Mouse (Mus musculus): ENCODE measurements around the gene Pim1. TPM values are rescaled to one million over a fixed set of nuclear protein-coding genes. Genes with fewer than 3 reads are reported as not detected.
"Not testable (repeated sequence)": the region's sequence is repeated elsewhere in the genome, so short reads cannot be mapped to it uniquely, and the experiment has no call there.

Gene Pim1
- polyA plus RNA-seq, 1 experiment from 2014 or later = 16.8 TPM

- 6% methylated on average over 30 of the region's 30 CpGs for WGBS
- ATAC-seq (ENCODE audit: low FRiP score, low read depth) = no peak
- no peaks in the 10 kb centered on the region for H3K27me3 ChIP-seq
- no peaks in the 10 kb centered on the region for H3K9me3 ChIP-seq
- peak overlapping the region; percentile 88 for H3K4me2 ChIP-seq (replicated peaks)
- peaks cover 6% of the 10 kb centered on the region for H3K36me3 ChIP-seq
- peak overlapping the region; percentile 81 for H3K4me3 ChIP-seq
- H3K4me1 ChIP-seq = peaks cover 20% of the 10 kb centered on the region
- H3K9ac ChIP-seq (replicated peaks) = peak overlapping the region; percentile 63
- H3K27ac ChIP-seq (replicated peaks) = peak overlapping the region; percentile 94
Measured at GRCm38 (mm10) chr17:29488978-29489970, 1.3 kb upstream of the Pim1 start.

GRCm38 (mm10) chr17:29489971-29490712 is 411 bp upstream of the Pim1 start:
- no peaks in the 10 kb centered on the region for H3K9me3 ChIP-seq
- peaks cover 13% of the 10 kb centered on the region for H3K36me3 ChIP-seq
- H3K4me1 ChIP-seq = peaks cover 25% of the 10 kb centered on the region
- H3K9ac ChIP-seq (replicated peaks) = peak overlapping the region; percentile 82
- H3K4me2 ChIP-seq (replicated peaks) = peak overlapping the region; percentile 88
- under 1% methylated on average over 46 of the region's 68 CpGs for WGBS
- peak overlapping the region; percentile 81 for H3K4me3 ChIP-seq
- H3K27me3 ChIP-seq = no peaks in the 10 kb centered on the region
- peak overlapping the region; percentile 95 for H3K27ac ChIP-seq (replicated peaks)
- peak; percentile 86 for ATAC-seq (ENCODE audit: low FRiP score, low read depth)

GRCm38 (mm10) chr17:29491591-29492268 is 1.2 kb downstream of the Pim1 start:
- Histone ChIP-seq H3K9me3 (no peaks in the 10 kb centered on the region), H3K36me3 (peaks cover 13% of the 10 kb centered on the region), H3K4me1 (peaks cover 25% of the 10 kb centered on the region), H3K27ac (replicated peaks) (peak overlapping the region; percentile 95), H3K4me3 (peak overlapping the region; percentile 81), H3K4me2 (replicated peaks) (peak overlapping the region; percentile 88), H3K9ac (replicated peaks) (peak overlapping the region; percentile 82), H3K27me3 (no peaks in the 10 kb centered on the region)
- under 1% methylated on average over 48 of the region's 48 CpGs for WGBS
- no peak for ATAC-seq (ENCODE audit: low FRiP score, low read depth)

GRCm38 (mm10) chr17:29492269-29493191 is 2.0 kb downstream of the Pim1 start:
- H3K4me3 ChIP-seq = peak overlapping the region; percentile 81
- H3K9me3 ChIP-seq = no peaks in the 10 kb centered on the region
- peak overlapping the region; percentile 82 for H3K9ac ChIP-seq (replicated peaks)
- H3K36me3 ChIP-seq = peaks cover 13% of the 10 kb centered on the region
- no peaks in the 10 kb centered on the region for H3K27me3 ChIP-seq
- peaks cover 25% of the 10 kb centered on the region for H3K4me1 ChIP-seq
- under 1% methylated on average over 22 of the region's 22 CpGs for WGBS
- H3K4me2 ChIP-seq (replicated peaks) = peak overlapping the region; percentile 88
- H3K27ac ChIP-seq (replicated peaks) = peak overlapping the region; percentile 95
- no peak for ATAC-seq (ENCODE audit: low FRiP score, low read depth)

DNA sequence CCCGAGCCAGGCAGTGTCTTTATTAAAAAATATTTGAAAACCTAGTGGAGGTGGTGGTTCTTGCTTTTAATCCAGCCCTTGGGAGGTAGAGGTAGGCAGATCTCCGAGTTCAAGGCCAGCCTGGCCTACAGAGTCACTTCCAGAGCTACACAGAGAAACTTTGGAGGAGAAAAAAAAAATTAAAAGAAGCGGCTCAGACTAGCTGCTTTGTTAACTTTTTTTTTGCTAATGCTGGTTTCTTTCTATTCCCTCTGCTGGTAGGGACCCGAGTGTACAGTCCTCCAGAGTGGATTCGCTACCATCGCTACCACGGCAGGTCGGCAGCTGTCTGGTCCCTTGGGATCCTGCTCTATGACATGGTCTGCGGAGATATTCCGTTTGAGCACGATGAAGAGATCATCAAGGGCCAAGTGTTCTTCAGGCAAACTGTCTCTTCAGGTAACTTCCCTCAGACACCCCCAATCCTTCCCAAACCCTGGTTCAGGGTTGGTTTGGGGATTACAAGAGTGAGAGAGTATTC is 3.0 kb downstream of the Pim1 start:
- peak overlapping the region; percentile 88; the same call in 1 of the 2 replicates for H3K4me2 ChIP-seq (replicated peaks)
- no peaks in the 10 kb centered on the region for H3K27me3 ChIP-seq
- no peak overlapping the region for H3K4me3 ChIP-seq
- no peak for ATAC-seq (ENCODE audit: low FRiP score, low read depth)
- no peak overlapping the region for H3K9ac ChIP-seq (replicated peaks)
- no peaks in the 10 kb centered on the region for H3K9me3 ChIP-seq
- H3K27ac ChIP-seq (replicated peaks) = no peak overlapping the region
- peaks cover 13% of the 10 kb centered on the region for H3K36me3 ChIP-seq
- WGBS = 76% methylated on average over 11 of the region's 11 CpGs
- H3K4me1 ChIP-seq = peaks cover 25% of the 10 kb centered on the region

GRCm38 (mm10) chr17:29494062-29494731 is 3.6 kb downstream of the Pim1 start:
- Histone ChIP-seq H3K36me3 (peaks cover 13% of the 10 kb centered on the region), H3K27ac (replicated peaks) (no peak overlapping the region), H3K27me3 (no peaks in the 10 kb centered on the region), H3K9me3 (no peaks in the 10 kb centered on the region), H3K9ac (replicated peaks) (no peak overlapping the region), H3K4me2 (replicated peaks) (no peak overlapping the region), H3K4me3 (no peak overlapping the region), H3K4me1 (peaks cover 21% of the 10 kb centered on the region)
- ATAC-seq (ENCODE audit: low FRiP score, low read depth) = no peak
- 62% methylated on average over 10 of the region's 10 CpGs for WGBS

DNA sequence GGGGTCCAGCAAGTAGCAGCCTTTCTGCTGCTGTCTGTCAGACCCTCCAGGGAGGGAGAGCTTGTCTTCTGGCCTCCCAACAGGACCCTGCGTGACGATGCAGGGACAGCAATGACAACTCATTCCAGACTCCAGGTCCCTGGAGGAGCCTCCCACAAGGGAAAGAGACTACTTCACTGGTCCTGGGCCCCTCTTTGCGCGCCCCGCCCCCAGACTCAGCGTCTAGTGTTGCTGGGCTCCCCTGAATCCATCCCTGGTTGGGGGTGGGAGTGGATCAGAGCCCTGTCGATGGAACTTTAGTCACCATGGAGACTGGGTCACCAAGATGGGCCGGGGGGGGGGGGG is 4.2 kb downstream of the Pim1 start:
- Histone ChIP-seq H3K4me3 (no peak overlapping the region), H3K36me3 (peaks cover 13% of the 10 kb centered on the region), H3K9ac (replicated peaks) (no peak overlapping the region), H3K27me3 (no peaks in the 10 kb centered on the region), H3K9me3 (no peaks in the 10 kb centered on the region), H3K27ac (replicated peaks) (no peak overlapping the region), H3K4me1 (peaks cover 16% of the 10 kb centered on the region), H3K4me2 (replicated peaks) (no peak overlapping the region)
- ATAC-seq (ENCODE audit: low FRiP score, low read depth) = no peak
- 44% methylated on average over 8 of the region's 8 CpGs for WGBS

GRCm38 (mm10) chr17:29496211-29497070 is 5.9 kb downstream of the Pim1 start:
- H3K4me2 ChIP-seq (replicated peaks) = no peak overlapping the region
- H3K4me3 ChIP-seq = no peak overlapping the region
- 80% methylated on average over 6 of the region's 6 CpGs for WGBS
- H3K4me1 ChIP-seq = peaks cover 16% of the 10 kb centered on the region
- ATAC-seq (ENCODE audit: low FRiP score, low read depth) = no peak
- H3K27ac ChIP-seq (replicated peaks) = no peak overlapping the region
- peaks cover 13% of the 10 kb centered on the region for H3K36me3 ChIP-seq
- no peak overlapping the region for H3K9ac ChIP-seq (replicated peaks)
- H3K9me3 ChIP-seq = no peaks in the 10 kb centered on the region
- H3K27me3 ChIP-seq = no peaks in the 10 kb centered on the region

DNA sequence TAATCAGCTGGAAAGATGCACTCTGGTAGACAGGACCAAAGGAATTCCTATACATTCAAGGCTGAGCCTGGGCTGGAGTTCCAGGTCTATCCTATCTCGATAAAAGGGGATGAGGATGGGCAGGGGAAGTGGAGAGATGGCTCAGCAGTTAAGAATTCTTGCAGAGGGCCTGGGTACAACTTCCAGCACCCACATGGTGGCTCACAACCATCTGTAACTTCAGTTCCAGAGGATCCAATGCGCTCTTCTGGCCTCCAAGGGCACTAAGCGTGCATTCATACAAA is 6.5 kb downstream of the Pim1 start:
- WGBS = 86% methylated on average over 3 of the region's 3 CpGs
- H3K4me2 ChIP-seq (replicated peaks) = no peak overlapping the region
- no peak overlapping the region for H3K27ac ChIP-seq (replicated peaks)
- no peak overlapping the region for H3K4me3 ChIP-seq
- H3K4me1 ChIP-seq = peaks cover 12% of the 10 kb centered on the region
- H3K9ac ChIP-seq (replicated peaks) = no peak overlapping the region
- no peaks in the 10 kb centered on the region for H3K27me3 ChIP-seq
- peaks cover 13% of the 10 kb centered on the region for H3K36me3 ChIP-seq
- ATAC-seq (ENCODE audit: low FRiP score, low read depth) = no peak
- H3K9me3 ChIP-seq = no peaks in the 10 kb centered on the region

DNA sequence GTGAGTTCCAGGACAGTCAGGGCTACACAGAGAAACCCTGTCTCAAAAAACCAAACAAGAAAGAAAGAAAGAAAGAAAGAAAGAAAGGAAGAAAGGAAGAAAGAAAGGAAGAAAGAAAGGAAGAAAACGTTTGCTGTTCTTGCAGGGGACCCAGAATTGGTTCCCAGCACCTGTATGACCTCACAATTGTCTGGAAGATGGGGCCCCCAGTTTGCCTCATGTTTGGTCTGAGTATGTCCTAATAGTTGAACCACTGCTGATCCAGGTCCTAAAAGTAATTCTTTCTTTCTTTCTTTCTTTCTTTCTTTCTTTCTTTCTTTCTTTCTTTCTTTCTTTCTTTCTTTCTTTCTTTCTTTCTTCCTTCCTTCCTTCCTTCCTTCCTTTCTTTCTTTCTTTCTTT is 6.9 kb downstream of the Pim1 start:
- H3K4me2 ChIP-seq (replicated peaks); H3K27ac ChIP-seq (replicated peaks); H3K4me3 ChIP-seq; H3K27me3 ChIP-seq; H3K9me3 ChIP-seq; H3K9ac ChIP-seq (replicated peaks); ATAC-seq (ENCODE audit: low FRiP score, low read depth): not testable (repeated sequence)
- Histone ChIP-seq H3K4me1 (peaks cover 11% of the 10 kb centered on the region), H3K36me3 (peaks cover 13% of the 10 kb centered on the region)
- 64% methylated on average over 1 of the region's 1 CpGs for WGBS

Measured in midbrain, embryonic 12.5 days (tissue).